Mouse (Mus musculus) MEL (cell line): ENCODE measurements at regions not wholly inside any gene's neighbourhood (a gene's known extent, or its start where the extent isn't known, plus 50 kb on each side); places are given as distances from the start of the nearest gene placed in this dataset.

Experiments used
- DNase-seq: peaks from one replicate; pipeline ENCODE4 v3.0.0; 2011; ENCODE audit warnings: low read depth, low spot score
- H3K27ac ChIP-seq: 2 replicates; pipeline ENCODE4 v1.5.1; 2012; ENCODE audit warnings: low read depth, mild to moderate bottlenecking, control low read depth, low read length, moderate library complexity; ENCODE audit not compliant: control insufficient read depth
- H3K27me3 ChIP-seq, 2 experiments: fragments of 150-350 bp in 1 of 2; sonication (generic) in 1 of 2; 2 replicates each; pipeline ENCODE4 v1.6.1; 2012; ENCODE audit warnings: low read length in 2 of 2, mild to moderate bottlenecking in 2 of 2, improper control_type of control experiment in 1 of 2, moderate library complexity in 1 of 2; ENCODE audit not compliant: insufficient read depth in 2 of 2, control insufficient read depth in 1 of 2
- H3K36me3 ChIP-seq, 2 experiments: 2 replicates each; pipeline ENCODE4 v1.6.1; 2012 to 2014; ENCODE audit warnings: low read length in 2 of 2, improper control_type of control experiment in 1 of 2, inconsistent platforms in 1 of 2, mild to moderate bottlenecking in 1 of 2; ENCODE audit not compliant: insufficient read depth in 2 of 2, control insufficient read depth in 1 of 2
- H3K4me1 ChIP-seq, 2 experiments: fragments of 150-350 bp in 1 of 2; sonication (generic) in 1 of 2; 2 replicates each; pipeline ENCODE4 v1.6.1; 2012; ENCODE audit warnings: low read length in 2 of 2, improper control_type of control experiment in 1 of 2, mild to moderate bottlenecking in 1 of 2; ENCODE audit not compliant: insufficient read depth in 2 of 2, control insufficient read depth in 1 of 2
- H3K4me3 ChIP-seq, 2 experiments: fragments of 150-350 bp in 1 of 2; sonication (generic) in 1 of 2; 2 replicates each; pipeline ENCODE4 v1.5.1; 2012; ENCODE audit warnings: low read depth in 2 of 2, low read length in 2 of 2, mild to moderate bottlenecking in 2 of 2, moderate library complexity in 2 of 2, control low read depth in 1 of 2, improper control_type of control experiment in 1 of 2; ENCODE audit not compliant: control insufficient read depth in 1 of 2, insufficient read depth in 1 of 2
- H3K79me2 ChIP-seq: 2 replicates; pipeline ENCODE4 v1.6.1; 2012; ENCODE audit warnings: mild to moderate bottlenecking, low read length, moderate library complexity; ENCODE audit not compliant: control insufficient read depth, poor library complexity, insufficient read depth
- H3K9ac ChIP-seq: 2 replicates; pipeline ENCODE4 v1.6.1; 2012; ENCODE audit warnings: low read depth, mild to moderate bottlenecking, control low read depth, low read length, moderate library complexity; ENCODE audit not compliant: control insufficient read depth, poor library complexity, severe bottlenecking
- H3K9me3 ChIP-seq: fragments of 150-350 bp; sonication (generic); replicated peaks from 2 replicates; pipeline ENCODE4 v1.6.1; 2012; ENCODE audit warnings: mild to moderate bottlenecking, low read length, improper control_type of control experiment, moderate library complexity; ENCODE audit not compliant: insufficient read depth
- BHLHE40 ChIP-seq: IDR thresholded peaks from 2 replicates; pipeline ENCODE4 v1.6.1; 2012; ENCODE audit warnings: low read depth, mild to moderate bottlenecking, inconsistent platforms, low read length, improper control_type of control experiment, borderline replicate concordance
- CHD1 ChIP-seq: IDR thresholded peaks from 2 replicates; pipeline ENCODE4 v1.6.1; 2012; ENCODE audit warnings: low read depth, mild to moderate bottlenecking, inconsistent platforms, low read length, improper control_type of control experiment
- HCFC1 ChIP-seq: IDR thresholded peaks from 2 replicates; pipeline ENCODE4 v1.6.1; 2012; ENCODE audit warnings: low read depth, mild to moderate bottlenecking, inconsistent platforms, low read length, improper control_type of control experiment, moderate library complexity
- MAFK ChIP-seq: IDR thresholded peaks from 2 replicates; pipeline ENCODE4 v1.6.1; 2011; ENCODE audit warnings: low read depth, mild to moderate bottlenecking, low read length, improper control_type of control experiment, borderline replicate concordance
- MEF2A ChIP-seq: IDR thresholded peaks from 2 replicates; pipeline ENCODE4 v1.6.1; 2014; ENCODE audit warnings: low read depth, mild to moderate bottlenecking, inconsistent platforms, low read length, improper control_type of control experiment; ENCODE audit not compliant: poor library complexity, insufficient replicate concordance, severe bottlenecking; ENCODE audit errors: extremely low read depth
- NELFE ChIP-seq: IDR thresholded peaks from 2 replicates; pipeline ENCODE4 v1.6.1; 2011; ENCODE audit warnings: low read depth, low read length, improper control_type of control experiment
- NRF1 ChIP-seq: IDR thresholded peaks from 2 replicates; pipeline ENCODE4 v1.6.1; 2014; ENCODE audit warnings: low read depth, mild to moderate bottlenecking, inconsistent platforms, low read length, improper control_type of control experiment, moderate library complexity; ENCODE audit not compliant: poor library complexity, insufficient read depth, severe bottlenecking
- RAD21 ChIP-seq: IDR thresholded peaks from 2 replicates; pipeline ENCODE4 v1.6.1; 2011; ENCODE audit warnings: mild to moderate bottlenecking, low read depth, low read length, improper control_type of control experiment
- TBP ChIP-seq: IDR thresholded peaks from 2 replicates; pipeline ENCODE4 v1.8.0; 2011; ENCODE audit warnings: low read depth, low read length, improper control_type of control experiment
- TCF12 ChIP-seq: IDR thresholded peaks from 2 replicates; pipeline ENCODE4 v1.6.1; 2014; ENCODE audit warnings: low read depth, mild to moderate bottlenecking, inconsistent platforms, low read length, improper control_type of control experiment, moderate library complexity
- UBTF ChIP-seq: IDR thresholded peaks from 2 replicates; pipeline ENCODE4 v1.6.1; 2012; ENCODE audit warnings: low read depth, mild to moderate bottlenecking, inconsistent platforms, low read length, improper control_type of control experiment, moderate library complexity, borderline replicate concordance; ENCODE audit not compliant: insufficient read depth
- USF1 ChIP-seq: IDR thresholded peaks from 2 replicates; pipeline ENCODE4 v1.6.1; 2014; ENCODE audit warnings: low read depth, mild to moderate bottlenecking, inconsistent platforms, low read length, improper control_type of control experiment, moderate library complexity
- ZKSCAN1 ChIP-seq: IDR thresholded peaks from 2 replicates; pipeline ENCODE4 v1.6.1; 2012; ENCODE audit warnings: low read depth, mild to moderate bottlenecking, inconsistent platforms, low read length, improper control_type of control experiment, moderate library complexity
- ZMIZ1 ChIP-seq: IDR thresholded peaks from 2 replicates; pipeline ENCODE4 v1.6.1; 2012; ENCODE audit warnings: low read depth, mild to moderate bottlenecking, inconsistent platforms, low read length, improper control_type of control experiment, moderate library complexity
- ZNF384 ChIP-seq: IDR thresholded peaks from 2 replicates; pipeline ENCODE4 v1.6.1; 2012; ENCODE audit warnings: low read depth, mild to moderate bottlenecking, inconsistent platforms, low read length, improper control_type of control experiment

DNA sequence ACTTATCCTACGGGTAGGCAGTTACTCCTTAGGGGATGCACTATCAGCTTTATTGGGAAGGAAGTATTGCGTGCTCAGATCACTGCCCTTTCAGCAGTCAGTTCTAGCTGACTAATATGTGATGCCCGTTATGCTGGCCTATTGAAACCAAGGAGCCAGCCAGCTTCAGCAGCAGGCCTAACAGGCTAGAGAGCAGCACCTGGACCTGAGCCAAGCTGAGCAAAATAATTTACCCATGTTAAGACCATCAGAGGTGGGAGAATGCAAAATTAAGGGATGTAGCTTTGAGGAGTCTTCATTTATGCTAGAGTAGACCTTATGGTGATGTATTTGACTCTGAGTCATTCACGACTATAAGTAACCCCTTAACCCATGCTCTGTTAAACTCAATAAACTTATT, 456.7 kb downstream of the Rfpl4b start:
- no peak overlapping the region for H3K9ac ChIP-seq
- H3K36me3 ChIP-seq = no peaks in the 10 kb centered on the region
- no peak overlapping the region for H3K4me3 ChIP-seq
- H3K27me3 ChIP-seq = no peaks in the 10 kb centered on the region
- H3K27ac ChIP-seq = no peak overlapping the region
- TF ChIP-seq MEF2A (no peak), MAFK (no peak), TBP (no peak), NELFE (no peak)
- H3K9me3 ChIP-seq = no peaks in the 10 kb centered on the region
- no peaks in the 10 kb centered on the region for H3K79me2 ChIP-seq
- DNase-seq = no peak
- H3K4me1 ChIP-seq = no peaks in the 10 kb centered on the region

DNA sequence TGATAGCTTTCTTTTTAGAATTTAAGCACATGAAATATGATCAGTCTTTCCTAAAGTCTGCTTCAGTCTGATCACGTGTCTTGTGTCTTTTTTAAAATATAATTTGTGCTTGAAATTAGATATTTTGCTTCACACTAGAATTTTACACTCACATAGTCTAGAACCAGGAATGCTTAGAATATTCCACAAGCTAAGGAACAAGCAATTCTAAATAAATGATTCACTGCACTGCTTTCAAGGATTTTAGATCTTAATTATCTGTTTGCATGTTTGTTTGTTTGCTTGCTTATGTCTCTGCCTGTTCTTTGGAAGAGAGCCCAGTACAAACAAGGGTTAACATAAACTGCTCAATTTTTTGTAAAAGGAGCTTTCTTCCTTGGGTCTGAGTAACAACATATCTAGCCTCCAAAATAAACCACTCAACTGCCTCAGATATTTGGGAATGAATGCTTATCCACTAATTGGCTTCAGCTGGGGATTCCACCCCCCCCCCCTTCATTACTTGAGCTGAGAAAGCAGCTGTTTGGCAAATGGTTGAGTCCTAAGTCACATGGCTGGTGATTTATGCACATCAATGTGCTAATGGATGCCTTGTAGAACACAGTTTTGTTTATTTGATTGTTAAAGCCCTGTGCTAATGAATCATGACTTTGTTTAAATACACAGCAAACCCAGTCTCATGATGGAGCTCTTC, 463.9 kb downstream of the Rfpl4b start:
- H3K4me1 ChIP-seq = no peaks in the 10 kb centered on the region
- TF ChIP-seq CHD1 (no peak), ZMIZ1 (no peak), ZKSCAN1 (no peak), BHLHE40 (no peak), NRF1 (no peak), TCF12 (no peak), TBP (no peak), ZNF384 (no peak), USF1 (no peak), UBTF (no peak), RAD21 (no peak), HCFC1 (no peak)
- no peak overlapping the region for H3K4me3 ChIP-seq
- DNase-seq = no peak
- no peak overlapping the region for H3K27ac ChIP-seq
- H3K9ac ChIP-seq = no peak overlapping the region
- no peaks in the 10 kb centered on the region for H3K79me2 ChIP-seq
- no peaks in the 10 kb centered on the region for H3K27me3 ChIP-seq
- H3K9me3 ChIP-seq = no peaks in the 10 kb centered on the region
- H3K36me3 ChIP-seq = no peaks in the 10 kb centered on the region
